Mouse (Mus musculus) urinary bladder, postnatal 36 days (tissue): Measurements from ENCODE around the gene Aldh16a1.
A peak's percentile ranks its signal among the peaks of the same experiment; 100 is the strongest.
"Not testable (repeated sequence)": the region's sequence is repeated elsewhere in the genome, so short reads cannot be mapped to it uniquely, and the experiment has no call there.

Source experiments
- DNase-seq, 2 experiments: peaks; one replicate each; pipeline ENCODE4 v3.0.0; 2022; ENCODE audit warnings: low spot score in 2 of 2, mixed read lengths in 1 of 2

The Aldh16a1 gene

GRCm38 (mm10) chr7:45134544-45135026 lies 19.8 kb downstream of the Aldh16a1 start:
- no peak for DNase-seq

GRCm38 (mm10) chr7:45133446-45134159 lies 20.8 kb downstream of the Aldh16a1 start:
- DNase-seq: no peak

DNA sequence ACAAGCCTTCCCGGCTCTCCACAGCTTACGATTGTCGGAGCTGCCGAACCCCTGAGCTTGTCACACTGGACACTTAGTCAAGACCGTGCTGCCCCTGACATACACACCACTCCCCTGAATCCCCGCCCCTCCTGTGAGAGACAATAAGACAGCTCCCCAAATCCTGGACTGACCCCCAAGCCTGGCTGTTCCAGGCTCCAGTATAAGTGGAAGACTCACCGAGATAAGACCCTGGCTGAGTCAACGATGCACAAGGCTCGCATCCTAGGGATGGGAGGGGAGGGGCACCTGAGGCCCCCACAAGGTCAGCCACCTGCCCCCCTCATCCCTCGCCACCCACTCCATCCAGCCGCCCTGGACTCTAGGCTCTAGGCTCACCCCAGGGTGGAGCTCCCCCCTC lies 22.5 kb downstream of the Aldh16a1 start:
- no peak for DNase-seq

- DNase-seq: no peak
Measured at GRCm38 (mm10) chr7:45129776-45130512, 24.4 kb downstream of the Aldh16a1 start.

- peak in 1 of 2 experiments; percentile 41 for DNase-seq
Measured at GRCm38 (mm10) chr7:45129318-45129717, 25.1 kb downstream of the Aldh16a1 start.

- DNase-seq: peak; percentile 97 to 98
Measured at GRCm38 (mm10) chr7:45128624-45129246, 25.6 kb downstream of the Aldh16a1 start, which contains the start of gene Rpl13a. Gene Rpl13a (minus strand): TSS chr7:45128761.

- DNase-seq: no peak
Measured at GRCm38 (mm10) chr7:45127700-45128224, 26.6 kb downstream of the Aldh16a1 start.

- no peak for DNase-seq
Measured at GRCm38 (mm10) chr7:45126844-45127699, 27.3 kb downstream of the Aldh16a1 start.

GRCm38 (mm10) chr7:45126147-45126843 lies 28.1 kb downstream of the Aldh16a1 start:
- DNase-seq: no peak

GRCm38 (mm10) chr7:45125649-45126048 lies 28.7 kb downstream of the Aldh16a1 start:
- not testable (repeated sequence) for DNase-seq

GRCm38 (mm10) chr7:45125144-45125600 lies 29.2 kb downstream of the Aldh16a1 start:
- DNase-seq: no peak

GRCm38 (mm10) chr7:45124224-45125143 lies 29.9 kb downstream of the Aldh16a1 start, which contains the start of gene Rps11:
Gene Rps11 (minus strand): TSS chr7:45124439.
- peak; percentile 99 for DNase-seq

GRCm38 (mm10) chr7:45123186-45123570 lies 31.2 kb downstream of the Aldh16a1 start:
- DNase-seq: no peak

DNA sequence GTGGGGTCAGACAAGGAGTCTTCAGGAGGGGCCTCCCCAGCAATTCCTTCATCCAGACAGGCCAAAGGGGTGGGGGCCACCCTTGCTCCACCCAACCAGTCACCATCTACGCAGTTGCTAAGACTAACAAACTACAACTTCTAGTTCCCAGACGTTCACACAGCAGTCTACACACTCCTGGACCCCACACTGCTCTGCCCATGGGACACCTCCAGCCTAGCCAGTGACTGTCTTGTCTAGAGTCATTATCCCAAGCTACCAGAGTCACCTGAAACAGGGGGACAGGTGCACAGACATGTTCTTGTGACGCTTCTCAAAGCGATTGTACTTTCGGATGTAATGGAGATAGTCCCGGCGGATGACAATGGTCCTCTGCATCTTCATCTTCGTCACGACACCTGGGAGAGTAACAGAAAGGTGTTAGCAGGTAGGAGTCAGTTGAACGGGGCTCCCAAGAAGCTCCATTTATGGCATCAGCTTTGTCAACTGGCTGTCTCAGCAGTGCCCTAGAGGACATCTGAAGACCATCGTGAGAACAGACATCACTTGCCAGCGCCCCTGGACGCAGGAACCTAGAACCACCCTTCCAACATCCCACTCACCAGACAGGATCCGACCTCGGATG lies 31.7 kb downstream of the Aldh16a1 start:
- no peak for DNase-seq

DNA sequence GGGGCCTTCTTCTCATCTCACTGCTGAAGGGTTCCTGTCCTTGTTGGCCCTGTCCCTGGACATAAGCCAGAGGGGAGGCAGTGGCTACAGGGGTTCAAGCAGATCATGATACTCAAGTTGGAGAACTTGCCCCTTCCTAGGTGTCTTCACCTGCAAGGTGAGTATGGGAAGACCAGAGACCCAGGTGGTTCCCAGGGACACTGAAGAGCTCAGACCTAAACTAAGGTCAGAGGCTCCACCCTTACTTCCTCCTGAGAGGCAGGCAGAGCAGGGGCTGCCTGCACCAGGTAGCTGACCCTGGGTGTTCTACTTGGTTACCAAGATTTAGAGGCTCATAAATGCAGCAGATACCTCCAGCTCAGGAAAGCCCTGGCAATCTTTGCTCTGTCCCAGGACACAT lies 32.4 kb downstream of the Aldh16a1 start:
- no peak for DNase-seq

GRCm38 (mm10) chr7:45121404-45121803 lies 33.0 kb downstream of the Aldh16a1 start:
- peak in 1 of 2 experiments; percentile 55 for DNase-seq

- DNase-seq: no peak
Measured at GRCm38 (mm10) chr7:45119780-45120709, 34.3 kb downstream of the Aldh16a1 start.

GRCm38 (mm10) chr7:45118336-45118735 lies 36.0 kb downstream of the Aldh16a1 start:
- no peak for DNase-seq
